ENCODE assay signal across 9 mouse cellular contexts in the genomic region with DNA sequence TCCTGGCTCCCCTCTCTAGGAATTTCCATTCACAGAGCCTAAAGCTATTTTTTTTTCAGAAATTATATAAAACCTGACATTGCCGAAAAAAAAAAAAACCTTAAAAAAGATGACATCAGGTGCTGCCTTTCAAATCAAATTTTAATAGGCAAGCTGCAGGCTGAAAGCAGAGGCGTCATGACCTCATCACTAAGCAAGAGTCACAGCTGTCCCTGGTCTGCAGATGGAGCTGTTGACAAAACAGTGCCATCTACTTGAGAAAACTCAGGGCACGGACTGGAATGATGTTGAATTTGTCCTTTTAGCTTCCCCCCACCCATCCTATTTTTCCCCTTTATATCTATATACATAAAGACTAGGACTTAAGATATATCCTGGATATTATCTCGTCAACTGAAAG.
DNase-seq lines count a peak whose midpoint lies in the region; ATAC-seq and TF ChIP-seq lines count a peak whose summit lies in the region.
"Had no signal": no experiment of that assay in that cellular context is flagged by ENCODE, and none has a peak within 500 bp of the region (broad histone marks: within the 10 kb centered on the region; RNA-seq: fewer than 3 reads in every experiment).

No protein-coding gene starts in this region.

- no peak for ATAC-seq in limb, embryonic 14.5 days (ENCODE audit: low FRiP score, low read depth)
- peak; percentile 73 for ATAC-seq in forebrain, embryonic 16.5 days
- 0 out of 2 replicates have a peak, but pooled peaks have one; percentile 50 for ATAC-seq in neural tube, embryonic 12.5 days (ENCODE audit: low FRiP score, low read depth)

- no peaks in the 10 kb centered on the region for H3K4me1 ChIP-seq in limb, embryonic 14.5 days (ENCODE audit: control insufficient read depth, insufficient read depth, low read length)
- no peaks in the 10 kb centered on the region for H3K4me1 ChIP-seq in limb, embryonic 10.5 days
- peaks cover 9% of the 10 kb centered on the region for H3K4me1 ChIP-seq in forebrain, embryonic 16.5 days (replicated peaks; ENCODE audit: control insufficient read depth, insufficient read depth, low read length)
- H3K4me1 ChIP-seq in neural tube, embryonic 12.5 days = no peaks in the 10 kb centered on the region
- H3K4me1 ChIP-seq: heart, embryonic 12.5 days had no signal

- H3K4me3 ChIP-seq in limb, embryonic 14.5 days (replicated peaks; ENCODE audit: low read length) = no peak overlapping the region
- H3K4me3 ChIP-seq in limb, embryonic 10.5 days = no peak overlapping the region
- H3K4me3 ChIP-seq in forebrain, embryonic 16.5 days (replicated peaks; ENCODE audit: low read length) = no peak overlapping the region
- H3K4me3 ChIP-seq in neural tube, embryonic 12.5 days = no peak overlapping the region
- H3K4me3 ChIP-seq: heart, embryonic 12.5 days; limb, embryonic 13.5 days had no signal

- 36% methylated on average over 4 of the region's 4 CpGs for WGBS in limb, embryonic 14.5 days
- WGBS in limb, embryonic 10.5 days = 53% methylated on average over 4 of the region's 4 CpGs
- 27% methylated on average over 4 of the region's 4 CpGs for WGBS in forebrain, embryonic 16.5 days
- WGBS in neural tube, embryonic 12.5 days = 46% methylated on average over 4 of the region's 4 CpGs

- TF ChIP-seq POLR2A in limb, embryonic 14.5 days (IDR thresholded peaks at IDR 0.05; ENCODE audit: borderline replicate concordance, extremely low read depth, insufficient read depth, insufficient read length) = no peak

- DNase-seq in limb, embryonic 14.5 days (ENCODE audit: low spot score) = peak; percentile 15
- no peak for DNase-seq in limb, embryonic 10.5 days (ENCODE audit: low spot score)
- DNase-seq in cerebellum, adult 9-10 months = peak; percentile 40
- DNase-seq in ovary, postnatal 10 days (ENCODE audit: low spot score) = no peak
- no peak for DNase-seq in adrenal gland, postnatal 10 days

- no peaks in the 10 kb centered on the region for H3K9me3 ChIP-seq in limb, embryonic 14.5 days (ENCODE audit: control insufficient read depth, low read length)
- H3K9me3 ChIP-seq in limb, embryonic 10.5 days (replicated peaks) = no peaks in the 10 kb centered on the region
- H3K9me3 ChIP-seq in forebrain, embryonic 16.5 days (ENCODE audit: control insufficient read depth, low read length) = no peaks in the 10 kb centered on the region
- no peaks in the 10 kb centered on the region for H3K9me3 ChIP-seq in neural tube, embryonic 12.5 days
- H3K9me3 ChIP-seq: heart, embryonic 12.5 days; limb, embryonic 13.5 days had no signal

- H3K27me3 ChIP-seq in limb, embryonic 14.5 days (ENCODE audit: control insufficient read depth, insufficient read depth, low read length) = no peaks in the 10 kb centered on the region
- no peaks in the 10 kb centered on the region for H3K27me3 ChIP-seq in limb, embryonic 10.5 days (ENCODE audit: low read depth, poor library complexity, severe bottlenecking)
- no peaks in the 10 kb centered on the region for H3K27me3 ChIP-seq in forebrain, embryonic 16.5 days (replicated peaks; ENCODE audit: control insufficient read depth, insufficient read depth, low read length)
- H3K27me3 ChIP-seq in neural tube, embryonic 12.5 days (replicated peaks) = no peaks in the 10 kb centered on the region
- H3K27me3 ChIP-seq: heart, embryonic 12.5 days; limb, embryonic 13.5 days had no signal

- H3K9ac ChIP-seq in limb, embryonic 14.5 days (ENCODE audit: low read depth, low read length, severe bottlenecking) = no peak overlapping the region
- H3K9ac ChIP-seq in forebrain, embryonic 16.5 days (replicated peaks; ENCODE audit: low read depth, low read length) = no peak overlapping the region
- H3K9ac ChIP-seq in neural tube, embryonic 12.5 days = no peak overlapping the region
- H3K9ac ChIP-seq: heart, embryonic 12.5 days; limb, embryonic 13.5 days had no signal

- H3K4me2 ChIP-seq in limb, embryonic 14.5 days (replicated peaks; ENCODE audit: low read depth, low read length, severe bottlenecking) = no peak overlapping the region
- H3K4me2 ChIP-seq in forebrain, embryonic 16.5 days (ENCODE audit: low read length) = no peak overlapping the region
- H3K4me2 ChIP-seq in neural tube, embryonic 12.5 days (replicated peaks) = no peak overlapping the region
- H3K4me2 ChIP-seq: heart, embryonic 12.5 days; limb, embryonic 13.5 days had no signal

- no peak overlapping the region for H3K27ac ChIP-seq in limb, embryonic 14.5 days (replicated peaks; ENCODE audit: low read depth, low read length)
- no peak overlapping the region for H3K27ac ChIP-seq in limb, embryonic 10.5 days
- H3K27ac ChIP-seq in forebrain, embryonic 16.5 days (ENCODE audit: low read length) = no peak overlapping the region
- no peak overlapping the region for H3K27ac ChIP-seq in neural tube, embryonic 12.5 days
- H3K27ac ChIP-seq: limb, embryonic 13.5 days had no signal

- no peaks in the 10 kb centered on the region for H3K36me3 ChIP-seq in limb, embryonic 14.5 days (ENCODE audit: control insufficient read depth, insufficient read depth, low read length)
- no peaks in the 10 kb centered on the region for H3K36me3 ChIP-seq in limb, embryonic 10.5 days
- no peaks in the 10 kb centered on the region for H3K36me3 ChIP-seq in forebrain, embryonic 16.5 days (ENCODE audit: control insufficient read depth, insufficient read depth)
- H3K36me3 ChIP-seq in neural tube, embryonic 12.5 days = no peaks in the 10 kb centered on the region
- H3K36me3 ChIP-seq: heart, embryonic 12.5 days; limb, embryonic 13.5 days had no signal

Comparison
In these comparisons a context has a peak if more than half of its experiments do, and no peak if none do; other contexts are left out.
1. DNase-seq: peak in limb, embryonic 14.5 days (single experiment) and cerebellum, adult 9-10 months (single experiment); none in limb, embryonic 10.5 days (single experiment), ovary, postnatal 10 days (single experiment) and adrenal gland, postnatal 10 days (single experiment).